Mouse (Mus musculus) heart, postnatal 25 days (tissue): ENCODE measurements around the gene Ist1. TPM values are rescaled to one million over a fixed set of nuclear protein-coding genes. Genes with fewer than 3 reads are reported as not detected.

ENCODE experiments used
- DNase-seq: peaks from one replicate; pipeline ENCODE4 v3.0.0; 2022; ENCODE audit warnings: low spot score
- intact Hi-C: fragments of 180-260 bp; cut with DNase I; formaldehyde crosslinking; loops from one replicate; pipeline ENCODE4 v1.15.1; 2025
- total RNA-seq, 2 experiments: library from RNA; stranded (reverse); gene quantifications; 2 replicates each; pipeline ENCODE4 v1.2.3; 2021

Ist1 gene
- total RNA-seq, 2 experiments from 2014 or later = 36.7 to 45.7 TPM

DNA sequence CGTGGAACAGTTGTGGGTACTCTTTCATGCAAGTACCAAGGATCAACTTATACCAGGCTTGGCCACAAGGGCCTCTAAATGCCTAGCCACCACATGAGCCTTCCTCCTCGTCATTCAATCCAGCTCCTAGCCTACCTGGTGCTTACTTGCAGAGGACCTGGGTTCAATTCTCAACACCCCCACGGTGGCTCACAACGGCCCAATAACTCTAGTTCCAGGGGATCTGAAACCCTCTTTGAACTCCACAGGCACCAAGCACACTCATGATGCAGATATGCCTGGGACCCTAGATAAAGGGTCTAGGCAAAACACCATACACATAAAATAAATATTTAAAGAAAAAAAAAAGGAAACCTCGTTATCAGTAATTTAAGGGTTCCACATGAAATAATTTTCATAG, 1.3 kb downstream of the Ist1 start:
- intact Hi-C loops = loop anchor here (5.0 kb wide), 2 partner anchors 79 to 86 kb away; partner anchors contain the start of genes Ap1g1 and Pkd1l3

GRCm38 (mm10) chr8:109687248-109687647, 5.8 kb downstream of the Ist1 start:
- no peak for DNase-seq
- intact Hi-C loops = no loop called here

More for the DNA sequence above, 1.3 kb downstream of the Ist1 start:
- no peak for DNase-seq

DNA sequence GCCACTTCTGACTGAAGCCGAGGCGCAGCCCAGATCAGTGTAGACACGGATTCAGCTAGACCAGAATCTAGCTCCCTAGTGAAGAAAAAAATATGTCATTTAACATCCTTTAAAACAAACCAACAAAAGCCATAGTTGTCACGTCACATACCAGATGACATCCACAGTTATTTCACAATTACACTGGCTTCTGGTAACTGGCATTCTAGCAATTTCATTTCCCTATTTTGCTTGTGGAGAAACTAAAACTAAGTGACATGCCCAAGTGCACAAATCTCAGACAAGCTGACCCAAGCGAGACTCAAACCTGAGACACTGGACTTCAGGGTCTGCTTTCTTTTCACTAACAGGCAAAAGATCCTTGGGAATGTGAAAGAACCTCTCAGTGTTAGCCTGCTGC, 10.9 kb downstream of the Ist1 start:
- intact Hi-C loops = no loop called here
- DNase-seq = no peak

- no peak for DNase-seq
- intact Hi-C loops = no loop called here
Observed at GRCm38 (mm10) chr8:109681535-109681934, 11.5 kb downstream of the Ist1 start.

- intact Hi-C loops = no loop called here
- no peak for DNase-seq
Observed at GRCm38 (mm10) chr8:109675896-109676643, 17.0 kb downstream of the Ist1 start.

DNA sequence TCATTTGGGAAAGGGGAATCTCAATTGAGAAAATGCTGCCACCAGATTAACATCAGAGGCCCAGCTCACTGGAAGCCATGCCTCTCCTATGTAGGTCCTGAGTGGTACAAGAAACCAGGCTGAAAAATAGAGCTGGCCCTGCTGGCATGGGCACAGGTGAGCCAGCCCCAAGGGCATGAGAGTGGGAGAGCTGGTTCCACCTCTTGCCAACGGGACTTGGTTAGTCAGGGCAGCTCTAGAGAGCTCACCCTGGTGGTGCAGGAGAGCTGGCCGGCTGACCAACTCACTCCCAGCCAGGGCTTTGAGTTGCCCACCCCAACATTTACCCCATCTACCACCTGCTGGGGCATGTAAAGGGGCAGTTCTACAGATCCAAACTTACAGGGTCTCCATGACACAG, 19.5 kb downstream of the Ist1 start:
- no peak for DNase-seq
- intact Hi-C loops = no loop called here

DNA sequence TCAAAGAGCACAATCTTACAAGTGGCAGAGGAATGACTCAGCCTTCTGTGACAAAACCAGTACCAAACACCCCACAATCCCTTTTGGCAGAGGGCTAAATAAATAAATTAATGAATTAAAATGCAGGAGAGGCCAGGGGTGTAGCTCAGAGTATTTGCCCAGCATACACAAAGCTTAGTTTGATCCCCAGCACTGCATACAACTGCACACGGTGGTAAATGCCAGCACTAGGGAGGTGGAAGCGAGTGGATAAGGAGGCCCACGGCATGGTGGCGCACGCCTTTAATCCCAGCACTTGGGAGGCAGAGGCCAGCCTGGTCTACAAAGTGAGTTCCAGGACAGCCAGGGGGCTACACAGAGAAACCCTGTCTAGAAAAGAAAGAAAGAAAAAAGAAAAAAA, 20.4 kb downstream of the Ist1 start:
- intact Hi-C loops = no loop called here
- DNase-seq = no peak

DNA sequence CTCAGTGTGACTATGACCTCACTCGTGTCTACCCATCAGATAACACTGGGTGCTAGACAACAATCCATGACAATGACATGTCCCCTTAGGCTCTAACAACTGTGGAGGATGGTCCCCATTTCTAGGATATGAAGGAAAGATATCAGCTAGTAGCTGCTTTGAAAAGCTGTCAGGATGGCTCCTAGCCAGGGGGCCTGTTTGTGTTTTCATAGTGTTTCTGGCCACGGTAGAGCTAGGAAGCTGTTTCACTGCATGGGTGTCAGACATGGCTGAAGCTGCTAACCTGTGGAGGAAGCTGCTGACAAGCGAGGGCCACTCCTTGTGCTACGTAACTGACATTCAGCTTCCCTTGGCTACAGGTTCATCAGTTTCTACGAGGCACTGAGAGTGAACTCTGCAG, 26.4 kb downstream of the Ist1 start:
- intact Hi-C loops = no loop called here
- DNase-seq = no peak

DNA sequence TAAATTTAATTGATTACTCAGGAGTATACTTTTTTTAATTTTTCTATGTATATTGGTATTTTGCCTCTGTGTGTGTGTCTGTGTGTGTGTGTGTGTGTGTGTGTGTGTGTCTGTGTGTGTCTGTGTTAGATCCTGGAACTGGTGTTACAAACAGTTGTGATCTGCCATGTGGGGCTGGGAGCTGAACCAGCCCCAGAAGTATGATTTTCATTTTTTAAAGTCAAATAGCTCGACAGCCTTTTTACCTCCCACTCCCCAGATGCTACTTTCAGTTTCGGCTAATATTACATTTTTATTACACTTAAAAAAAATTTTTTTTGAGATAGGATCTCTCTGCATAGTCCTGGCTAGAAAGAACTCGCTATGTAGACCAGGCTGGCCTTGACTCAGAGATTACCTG, 30.7 kb downstream of the Ist1 start:
- intact Hi-C loops = no loop called here

DNA sequence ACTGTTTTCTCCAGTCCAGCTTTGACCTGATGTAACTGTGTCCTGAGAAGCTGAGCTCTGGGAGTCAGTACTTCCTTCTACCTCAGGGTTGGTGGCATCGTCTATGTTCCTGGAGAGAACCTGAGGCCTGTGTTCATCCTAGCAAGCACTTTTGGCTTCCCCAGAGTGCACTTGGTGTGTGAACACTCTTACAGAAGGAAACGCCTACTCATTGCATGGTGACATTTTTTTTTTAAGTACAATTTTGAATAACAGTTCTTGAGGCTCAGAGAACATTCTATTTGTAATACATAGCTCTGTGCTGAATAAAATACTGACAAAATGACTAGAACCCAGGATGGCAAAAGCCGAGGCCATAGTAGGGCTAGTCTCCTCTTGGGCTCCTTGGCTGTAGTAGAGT, 36.2 kb downstream of the Ist1 start:
- intact Hi-C loops = no loop called here
- DNase-seq = no peak

More for the DNA sequence above, 30.7 kb downstream of the Ist1 start:
- no peak for DNase-seq

DNA sequence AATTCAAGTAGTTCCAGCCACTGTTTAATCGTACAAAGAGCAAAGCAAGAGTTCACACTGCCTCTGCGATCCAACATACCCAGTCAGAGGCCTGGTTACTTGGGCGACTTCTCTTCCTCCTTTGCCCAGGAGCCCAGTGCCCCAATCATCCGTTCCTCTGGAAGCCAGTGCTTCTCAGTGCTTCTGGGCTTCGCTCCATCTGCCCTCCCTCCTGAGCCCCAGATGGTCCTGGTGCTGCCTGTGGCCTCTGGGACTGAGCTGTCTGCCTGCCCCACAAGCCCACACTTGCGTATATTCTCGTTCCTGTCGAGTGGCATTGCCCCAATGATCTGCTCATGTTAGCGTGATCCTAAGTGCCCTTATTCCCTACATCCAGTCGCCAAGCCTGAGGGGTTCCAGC, 42.3 kb downstream of the Ist1 start:
- no peak for DNase-seq
- intact Hi-C loops = no loop called here

GRCm38 (mm10) chr8:109648469-109648868, 44.6 kb downstream of the Ist1 start:
- intact Hi-C loops = no loop called here

GRCm38 (mm10) chr8:109647331-109647730, 45.7 kb downstream of the Ist1 start:
- DNase-seq = no peak
- intact Hi-C loops = no loop called here

More at GRCm38 (mm10) chr8:109648469-109648868, 44.6 kb downstream of the Ist1 start:
- DNase-seq = no peak

DNA sequence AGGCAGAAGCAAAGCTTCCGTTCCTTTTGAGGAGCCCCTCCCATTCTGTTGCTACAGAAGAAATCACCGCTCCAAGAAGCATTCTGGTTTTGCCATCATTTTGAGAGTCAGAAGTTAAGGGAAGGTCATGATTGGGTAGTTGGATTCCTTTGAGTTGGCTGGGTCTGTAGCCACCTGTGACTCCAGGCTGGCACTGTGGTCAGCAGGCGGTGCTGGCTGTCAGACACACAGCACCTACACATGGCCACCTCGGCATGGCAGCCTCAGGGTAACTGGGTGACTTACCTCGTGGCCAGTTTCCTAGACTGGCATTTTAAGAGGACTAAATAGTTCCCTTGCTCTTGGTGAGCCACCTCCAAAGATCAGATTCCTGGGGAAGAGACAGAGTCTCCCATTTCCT, 51.8 kb downstream of the Ist1 start:
- DNase-seq = no peak
- intact Hi-C loops = no loop called here

DNA sequence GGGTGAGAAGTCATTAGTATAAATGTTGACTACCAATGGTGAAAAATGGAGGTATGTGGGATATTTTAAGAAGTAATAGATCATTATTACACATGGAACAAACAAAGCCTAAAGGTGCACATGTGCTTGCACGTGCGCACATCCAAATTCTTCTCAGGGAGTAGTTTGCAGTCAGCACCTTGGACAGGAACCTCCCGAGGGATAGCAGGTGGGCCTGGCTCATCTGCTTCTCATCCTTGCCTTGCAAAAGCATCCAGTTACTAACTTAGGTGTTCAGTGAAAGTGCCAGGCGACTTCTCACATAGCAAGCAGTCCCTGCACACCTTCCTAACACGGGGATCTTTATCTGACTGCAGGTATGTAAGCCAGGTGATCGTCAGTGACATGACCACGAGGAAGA, 52.6 kb downstream of the Ist1 start:
- intact Hi-C loops = no loop called here
- no peak for DNase-seq

DNA sequence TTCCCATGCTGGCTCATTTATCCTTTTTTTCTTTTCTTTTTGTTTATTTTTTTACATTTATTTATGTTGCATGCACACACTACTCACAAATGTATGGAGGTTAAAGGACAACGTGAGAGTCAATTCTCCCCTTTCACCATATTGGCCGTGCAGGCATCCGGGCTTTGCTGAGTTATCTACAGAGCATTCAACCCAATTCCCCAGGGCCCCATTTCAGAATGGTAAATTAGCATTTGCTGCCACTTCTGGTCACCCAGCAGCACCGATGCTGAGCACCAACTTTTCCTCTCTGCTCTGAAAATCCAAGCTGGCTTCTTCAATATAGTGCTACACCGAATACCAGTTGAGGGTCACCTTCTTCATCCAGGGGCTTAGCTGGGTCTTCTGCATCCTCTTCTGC, 54.2 kb downstream of the Ist1 start:
- intact Hi-C loops = no loop called here
- DNase-seq = no peak

- no peak for DNase-seq
- intact Hi-C loops = no loop called here
Observed at GRCm38 (mm10) chr8:109635146-109635545, 57.9 kb downstream of the Ist1 start.

DNA sequence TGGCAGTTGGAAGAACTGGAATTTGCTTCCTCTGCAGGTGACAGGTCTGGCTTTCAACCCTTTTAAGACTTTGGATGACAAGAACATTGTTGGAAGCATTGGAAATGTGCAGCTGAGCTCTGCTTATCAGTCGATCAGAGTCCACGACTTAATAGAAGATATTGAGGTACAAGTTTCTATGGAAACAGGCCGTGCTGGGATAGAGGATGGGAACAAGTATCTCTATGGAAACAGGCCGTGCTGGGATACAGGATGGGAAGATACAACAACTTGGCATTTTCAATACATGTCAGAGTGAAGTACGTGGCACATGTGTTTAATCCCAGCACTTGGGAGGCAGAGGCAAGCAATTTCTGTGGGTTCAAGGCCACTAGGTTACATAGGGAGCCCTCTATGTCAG, 60.6 kb downstream of the Ist1 start:
- DNase-seq = no peak
- intact Hi-C loops = no loop called here

DNA sequence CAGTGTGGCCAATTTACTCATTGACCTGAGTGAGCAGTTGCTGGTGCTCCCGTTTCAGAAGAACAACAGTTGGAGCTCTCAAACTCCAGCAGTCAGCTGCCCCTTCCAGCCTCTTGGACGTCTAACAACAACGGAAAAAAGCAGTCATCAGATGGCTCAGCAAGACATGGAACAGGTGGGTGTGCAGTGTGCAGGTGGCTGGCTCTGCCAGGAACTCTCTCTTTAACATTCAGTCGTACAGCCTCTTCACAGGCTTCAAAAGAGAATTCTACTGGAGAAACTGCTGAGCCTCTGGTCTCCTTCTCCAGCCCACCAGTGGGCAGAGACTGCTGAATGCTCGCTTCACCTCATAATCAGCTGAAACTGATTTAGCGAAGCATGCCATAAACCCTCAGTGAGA, 64.4 kb downstream of the Ist1 start:
- no peak for DNase-seq
- intact Hi-C loops = no loop called here
